Mouse (Mus musculus) midbrain, embryonic 13.5 days (tissue): ENCODE results near the gene Ptpn3. TPM values are rescaled to one million over a fixed set of nuclear protein-coding genes. Genes with fewer than 3 reads are reported as not detected.
A peak's percentile ranks its signal among the peaks of the same experiment; 100 is the strongest.

Source experiments
- ATAC-seq: fragments of 200-750 bp; cut with Nextera tagmentation; 2 replicates; pipeline ENCODE4 v1.8.0; 2017; ENCODE audit warnings: mild to moderate bottlenecking, moderate TSS enrichment, moderate library complexity
- H3K27ac ChIP-seq: fragments of 300-500 bp; sonication (generic); 2 replicates; pipeline ENCODE4 v1.5.1; 2015; ENCODE audit warnings: inconsistent platforms, mild to moderate bottlenecking, moderate library complexity
- H3K27me3 ChIP-seq: fragments of 300-500 bp; sonication (generic); 2 replicates; pipeline ENCODE4 v1.6.1; 2015; ENCODE audit warnings: mild to moderate bottlenecking, inconsistent platforms
- H3K36me3 ChIP-seq: fragments of 300-500 bp; sonication (generic); 2 replicates; pipeline ENCODE4 v1.6.1; 2015; ENCODE audit warnings: mild to moderate bottlenecking, inconsistent platforms
- H3K4me1 ChIP-seq: fragments of 300-500 bp; sonication (generic); replicated peaks from 2 replicates; pipeline ENCODE4 v1.6.1; 2015; ENCODE audit warnings: inconsistent platforms
- H3K4me2 ChIP-seq: fragments of 300-500 bp; sonication (generic); replicated peaks from 2 replicates; pipeline ENCODE4 v1.6.1; 2015; ENCODE audit warnings: moderate library complexity, mild to moderate bottlenecking, inconsistent platforms
- H3K4me3 ChIP-seq: fragments of 300-500 bp; sonication (generic); replicated peaks from 2 replicates; pipeline ENCODE4 v1.5.1; 2015; ENCODE audit warnings: mild to moderate bottlenecking, inconsistent platforms
- H3K9ac ChIP-seq: fragments of 300-500 bp; sonication (generic); replicated peaks from 2 replicates; pipeline ENCODE4 v1.6.1; 2015; ENCODE audit warnings: mild to moderate bottlenecking, inconsistent platforms
- H3K9me3 ChIP-seq: fragments of 300-500 bp; sonication (generic); 2 replicates; pipeline ENCODE4 v1.6.1; 2016; ENCODE audit warnings: mild to moderate bottlenecking, inconsistent platforms
- WGBS: fragments of 180-500 bp; shearing (Covaris S2); methylation state at CpG from one replicate; pipeline ENCODE4 v1.1.7; 2015; 5-methylcytosine and 5-hydroxymethylcytosine counted together
- polyA plus RNA-seq: library from polyadenylated mRNA; unstranded; fragments of >200 nt; fragmentation: Nextera tagmentation; extraction: Ambion mirVana; gene quantifications from 2 replicates; pipeline ENCODE4 v1.2.1, GENCODE M21; 2015

The Ptpn3 gene
- polyA plus RNA-seq, 1 experiment from 2014 or later = 1.5 TPM

GRCm38 (mm10) chr4:57236513-57236912 lies 65.1 kb downstream of the Ptpn3 start:
- H3K4me1 ChIP-seq = no peaks in the 10 kb centered on the region
- no peaks in the 10 kb centered on the region for H3K27me3 ChIP-seq
- whole genome bisulfite sequencing = 76% methylated on average over 5 of the region's 5 CpGs
- 0 out of 2 replicates have a peak, but pooled peaks have one; percentile 25 for ATAC-seq
- H3K9ac ChIP-seq = no peak overlapping the region
- no peak overlapping the region for H3K4me3 ChIP-seq
- H3K27ac ChIP-seq = no peak overlapping the region
- H3K36me3 ChIP-seq = no peaks in the 10 kb centered on the region
- no peak overlapping the region for H3K4me2 ChIP-seq
- no peaks in the 10 kb centered on the region for H3K9me3 ChIP-seq

- no peaks in the 10 kb centered on the region for H3K27me3 ChIP-seq
- no peaks in the 10 kb centered on the region for H3K4me1 ChIP-seq
- no peak overlapping the region for H3K9ac ChIP-seq
- no peak overlapping the region for H3K27ac ChIP-seq
- no peak overlapping the region for H3K4me2 ChIP-seq
- 67% methylated on average over 4 of the region's 4 CpGs for WGBS
- no peak for ATAC-seq
- no peak overlapping the region for H3K4me3 ChIP-seq
- no peaks in the 10 kb centered on the region for H3K9me3 ChIP-seq
- H3K36me3 ChIP-seq = no peaks in the 10 kb centered on the region
Measured at GRCm38 (mm10) chr4:57235741-57236140, 65.9 kb downstream of the Ptpn3 start.

- no peak overlapping the region for H3K4me2 ChIP-seq
- H3K4me1 ChIP-seq = 0 out of 2 replicates have a peak, but pooled peaks cover 4% of the 10 kb centered on the region
- H3K4me3 ChIP-seq = no peak overlapping the region
- 62% methylated on average over 7 of the region's 7 CpGs for WGBS
- H3K27me3 ChIP-seq = no peaks in the 10 kb centered on the region
- H3K36me3 ChIP-seq = no peaks in the 10 kb centered on the region
- peak; percentile 77 for ATAC-seq
- no peaks in the 10 kb centered on the region for H3K9me3 ChIP-seq
- H3K9ac ChIP-seq = no peak overlapping the region
- no peak overlapping the region for H3K27ac ChIP-seq
Measured at GRCm38 (mm10) chr4:57234348-57234747, 67.3 kb downstream of the Ptpn3 start.

GRCm38 (mm10) chr4:57232439-57232838 lies 69.2 kb downstream of the Ptpn3 start:
- WGBS = 86% methylated on average over 8 of the region's 8 CpGs
- no peak for ATAC-seq

GRCm38 (mm10) chr4:57231323-57231722 lies 70.3 kb downstream of the Ptpn3 start:
- H3K9ac ChIP-seq = no peak overlapping the region
- WGBS = 80% methylated on average over 9 of the region's 9 CpGs
- no peaks in the 10 kb centered on the region for H3K27me3 ChIP-seq
- H3K27ac ChIP-seq = no peak overlapping the region
- no peaks in the 10 kb centered on the region for H3K36me3 ChIP-seq
- no peak overlapping the region for H3K4me3 ChIP-seq
- no peak for ATAC-seq
- no peaks in the 10 kb centered on the region for H3K9me3 ChIP-seq
- H3K4me2 ChIP-seq = no peak overlapping the region
- 0 out of 2 replicates have a peak, but pooled peaks cover 9% of the 10 kb centered on the region for H3K4me1 ChIP-seq

More at GRCm38 (mm10) chr4:57232439-57232838, 69.2 kb downstream of the Ptpn3 start:
- no peaks in the 10 kb centered on the region for H3K36me3 ChIP-seq
- H3K4me3 ChIP-seq = no peak overlapping the region
- H3K27ac ChIP-seq = no peak overlapping the region
- no peak overlapping the region for H3K4me2 ChIP-seq
- no peak overlapping the region for H3K9ac ChIP-seq
- 0 out of 2 replicates have a peak, but pooled peaks cover 9% of the 10 kb centered on the region for H3K4me1 ChIP-seq
- no peaks in the 10 kb centered on the region for H3K27me3 ChIP-seq
- no peaks in the 10 kb centered on the region for H3K9me3 ChIP-seq

- no peaks in the 10 kb centered on the region for H3K36me3 ChIP-seq
- H3K9ac ChIP-seq = no peak overlapping the region
- no peaks in the 10 kb centered on the region for H3K27me3 ChIP-seq
- H3K4me2 ChIP-seq = no peak overlapping the region
- H3K9me3 ChIP-seq = no peaks in the 10 kb centered on the region
- no peak for ATAC-seq
- H3K27ac ChIP-seq = no peak overlapping the region
- 0 out of 2 replicates have a peak, but pooled peaks cover 9% of the 10 kb centered on the region for H3K4me1 ChIP-seq
- H3K4me3 ChIP-seq = no peak overlapping the region
- WGBS = 79% methylated on average over 7 of the region's 7 CpGs
Measured at GRCm38 (mm10) chr4:57230341-57230740, 71.3 kb downstream of the Ptpn3 start.

GRCm38 (mm10) chr4:57228601-57229520 lies 72.8 kb downstream of the Ptpn3 start:
- H3K9ac ChIP-seq = no peak overlapping the region
- no peak overlapping the region for H3K4me3 ChIP-seq
- no peaks in the 10 kb centered on the region for H3K27me3 ChIP-seq
- H3K4me2 ChIP-seq = no peak overlapping the region
- H3K4me1 ChIP-seq = 0 out of 2 replicates have a peak, but pooled peaks cover 9% of the 10 kb centered on the region
- no peaks in the 10 kb centered on the region for H3K36me3 ChIP-seq
- 70% methylated on average over 18 of the region's 18 CpGs for WGBS
- no peak for ATAC-seq
- no peak overlapping the region for H3K27ac ChIP-seq
- no peaks in the 10 kb centered on the region for H3K9me3 ChIP-seq

- no peak for ATAC-seq
- no peaks in the 10 kb centered on the region for H3K36me3 ChIP-seq
- 100% methylated on average over 2 of the region's 2 CpGs for WGBS
- 0 out of 2 replicates have a peak, but pooled peaks cover 5% of the 10 kb centered on the region for H3K4me1 ChIP-seq
- no peak overlapping the region for H3K27ac ChIP-seq
- H3K9ac ChIP-seq = no peak overlapping the region
- no peak overlapping the region for H3K4me3 ChIP-seq
- H3K4me2 ChIP-seq = no peak overlapping the region
- H3K9me3 ChIP-seq = no peaks in the 10 kb centered on the region
- no peaks in the 10 kb centered on the region for H3K27me3 ChIP-seq
Measured at GRCm38 (mm10) chr4:57224776-57225175, 76.9 kb downstream of the Ptpn3 start.

GRCm38 (mm10) chr4:57217746-57218145 lies 83.9 kb downstream of the Ptpn3 start:
- no peak for ATAC-seq
- Histone ChIP-seq H3K9ac (no peak overlapping the region), H3K27me3 (no peaks in the 10 kb centered on the region), H3K4me3 (no peak overlapping the region), H3K9me3 (no peaks in the 10 kb centered on the region), H3K36me3 (no peaks in the 10 kb centered on the region), H3K4me1 (no peaks in the 10 kb centered on the region), H3K27ac (no peak overlapping the region), H3K4me2 (no peak overlapping the region)
- WGBS = 90% methylated on average over 9 of the region's 9 CpGs

- Histone ChIP-seq H3K4me2 (no peak overlapping the region), H3K4me1 (no peaks in the 10 kb centered on the region), H3K36me3 (no peaks in the 10 kb centered on the region), H3K27ac (no peak overlapping the region), H3K9ac (no peak overlapping the region), H3K27me3 (no peaks in the 10 kb centered on the region), H3K9me3 (no peaks in the 10 kb centered on the region), H3K4me3 (no peak overlapping the region)
- 92% methylated on average over 4 of the region's 4 CpGs for WGBS
- no peak for ATAC-seq
Measured at GRCm38 (mm10) chr4:57216535-57216934, 85.1 kb downstream of the Ptpn3 start.

- Histone ChIP-seq H3K9me3 (no peaks in the 10 kb centered on the region), H3K27ac (no peak overlapping the region), H3K4me1 (no peaks in the 10 kb centered on the region), H3K4me2 (no peak overlapping the region), H3K27me3 (no peaks in the 10 kb centered on the region), H3K9ac (no peak overlapping the region), H3K36me3 (no peaks in the 10 kb centered on the region), H3K4me3 (no peak overlapping the region)
- WGBS = 63% methylated on average over 9 of the region's 9 CpGs
- ATAC-seq = no peak
Measured at GRCm38 (mm10) chr4:57214852-57215251, 86.8 kb downstream of the Ptpn3 start.

GRCm38 (mm10) chr4:57214114-57214513 lies 87.5 kb downstream of the Ptpn3 start:
- Histone ChIP-seq H3K9ac (no peak overlapping the region), H3K9me3 (no peaks in the 10 kb centered on the region), H3K36me3 (no peaks in the 10 kb centered on the region), H3K4me1 (no peaks in the 10 kb centered on the region), H3K4me2 (no peak overlapping the region), H3K27me3 (no peaks in the 10 kb centered on the region), H3K4me3 (no peak overlapping the region), H3K27ac (no peak overlapping the region)
- no peak for ATAC-seq
- WGBS = 79% methylated on average over 3 of the region's 3 CpGs
